Mouse (Mus musculus): ENCODE measurements around the gene Gm4969. TPM values are rescaled to one million over a fixed set of nuclear protein-coding genes. Genes with fewer than 3 reads are reported as not detected.

Gene Gm4969
- polyA plus RNA-seq, 1 experiment from 2014 or later: 2.2 TPM

- Histone ChIP-seq H3K4me3 (no peak overlapping the region), H3K27ac (no peak overlapping the region), H3K27me3 (ENCODE audit: low read depth, poor library complexity, severe bottlenecking) (peaks cover under 1% of the 10 kb centered on the region), H3K9me3 (replicated peaks) (no peaks in the 10 kb centered on the region), H3K36me3 (peaks cover 15% of the 10 kb centered on the region; the same call in 1 of the 2 replicates), H3K4me1 (peaks cover 43% of the 10 kb centered on the region)
- 53% methylated on average over 2 of the region's 2 CpGs for WGBS
- no peak for DNase-seq (ENCODE audit: low spot score)
These were observed 21.0 kb downstream of the Gm4969 start for GRCm38 (mm10) chr7:19097217-19097616.

GRCm38 (mm10) chr7:19096421-19096976 is 21.7 kb downstream of the Gm4969 start:
- peak; percentile 33 for DNase-seq (ENCODE audit: low spot score)
- H3K27ac ChIP-seq: peak overlapping the region; percentile 95
- WGBS: 53% methylated on average over 5 of the region's 5 CpGs
- peaks cover 50% of the 10 kb centered on the region for H3K4me1 ChIP-seq
- H3K36me3 ChIP-seq: peaks cover 21% of the 10 kb centered on the region
- H3K27me3 ChIP-seq (ENCODE audit: low read depth, poor library complexity, severe bottlenecking): peaks cover 8% of the 10 kb centered on the region
- no peaks in the 10 kb centered on the region for H3K9me3 ChIP-seq (replicated peaks)
- H3K4me3 ChIP-seq: peak overlapping the region; percentile 67

- peak; percentile 87 for DNase-seq (ENCODE audit: low spot score)
- H3K9me3 ChIP-seq (replicated peaks): no peaks in the 10 kb centered on the region
- WGBS: under 1% methylated on average over 19 of the region's 19 CpGs
- H3K4me1 ChIP-seq: peaks cover 54% of the 10 kb centered on the region
- peak overlapping the region; percentile 67 for H3K4me3 ChIP-seq
- H3K27ac ChIP-seq: peak overlapping the region; percentile 95
- peaks cover 28% of the 10 kb centered on the region for H3K36me3 ChIP-seq
- peaks cover 16% of the 10 kb centered on the region for H3K27me3 ChIP-seq (ENCODE audit: low read depth, poor library complexity, severe bottlenecking)
These were observed 22.4 kb downstream of the Gm4969 start for GRCm38 (mm10) chr7:19095751-19096110.

GRCm38 (mm10) chr7:19094826-19095750 is 23.1 kb downstream of the Gm4969 start:
- Histone ChIP-seq H3K4me3 (peak overlapping the region; percentile 67), H3K27me3 (ENCODE audit: low read depth, poor library complexity, severe bottlenecking) (peaks cover 22% of the 10 kb centered on the region), H3K27ac (peak overlapping the region; percentile 95), H3K4me1 (peaks cover 54% of the 10 kb centered on the region), H3K36me3 (peaks cover 35% of the 10 kb centered on the region), H3K9me3 (replicated peaks) (no peaks in the 10 kb centered on the region)
- under 1% methylated on average over 87 of the region's 87 CpGs for WGBS
- DNase-seq (ENCODE audit: low spot score): peak; percentile 80

GRCm38 (mm10) chr7:19094471-19094825 is 23.7 kb downstream of the Gm4969 start, which contains the start of gene Six5:
TSS of gene Six5 (plus strand) at chr7:19094594.
- H3K27me3 ChIP-seq (ENCODE audit: low read depth, poor library complexity, severe bottlenecking): peaks cover 24% of the 10 kb centered on the region
- DNase-seq (ENCODE audit: low spot score): no peak
- under 1% methylated on average over 34 of the region's 36 CpGs for WGBS
- no peaks in the 10 kb centered on the region for H3K9me3 ChIP-seq (replicated peaks)
- H3K36me3 ChIP-seq: peaks cover 40% of the 10 kb centered on the region
- H3K4me3 ChIP-seq: peak within 1 kb of the TSS; percentile 67
- H3K4me1 ChIP-seq: peaks cover 54% of the 10 kb centered on the region
- H3K27ac ChIP-seq: peak within 1 kb of the TSS; percentile 95

GRCm38 (mm10) chr7:19093537-19094385 is 24.4 kb downstream of the Gm4969 start:
- peaks cover 54% of the 10 kb centered on the region for H3K4me1 ChIP-seq
- H3K27me3 ChIP-seq (ENCODE audit: low read depth, poor library complexity, severe bottlenecking): peaks cover 24% of the 10 kb centered on the region
- H3K4me3 ChIP-seq: peak overlapping the region; percentile 67
- peak overlapping the region; percentile 95 for H3K27ac ChIP-seq
- DNase-seq (ENCODE audit: low spot score): peak; percentile 100
- H3K9me3 ChIP-seq (replicated peaks): no peaks in the 10 kb centered on the region
- peaks cover 45% of the 10 kb centered on the region for H3K36me3 ChIP-seq
- under 1% methylated on average over 45 of the region's 45 CpGs for WGBS

GRCm38 (mm10) chr7:19093174-19093521 is 25.0 kb downstream of the Gm4969 start:
- Histone ChIP-seq H3K36me3 (peaks cover 51% of the 10 kb centered on the region), H3K9me3 (replicated peaks) (no peaks in the 10 kb centered on the region), H3K27ac (peak overlapping the region; percentile 87), H3K4me1 (peaks cover 54% of the 10 kb centered on the region), H3K4me3 (peak overlapping the region; percentile 67), H3K27me3 (ENCODE audit: low read depth, poor library complexity, severe bottlenecking) (peaks cover 24% of the 10 kb centered on the region)
- peak; percentile 90 for DNase-seq (ENCODE audit: low spot score)
- WGBS: 2% methylated on average over 11 of the region's 15 CpGs

GRCm38 (mm10) chr7:19092381-19093173 is 25.6 kb downstream of the Gm4969 start:
- peaks cover 24% of the 10 kb centered on the region for H3K27me3 ChIP-seq (ENCODE audit: low read depth, poor library complexity, severe bottlenecking)
- H3K4me3 ChIP-seq: peak overlapping the region; percentile 67
- H3K9me3 ChIP-seq (replicated peaks): no peaks in the 10 kb centered on the region
- peaks cover 53% of the 10 kb centered on the region for H3K36me3 ChIP-seq
- peaks cover 53% of the 10 kb centered on the region for H3K4me1 ChIP-seq
- DNase-seq (ENCODE audit: low spot score): peak; percentile 85
- 4% methylated on average over 38 of the region's 38 CpGs for WGBS
- H3K27ac ChIP-seq: peak overlapping the region; percentile 87

- Histone ChIP-seq H3K36me3 (peaks cover 53% of the 10 kb centered on the region), H3K4me1 (peaks cover 46% of the 10 kb centered on the region), H3K4me3 (peak overlapping the region; percentile 67), H3K9me3 (replicated peaks) (no peaks in the 10 kb centered on the region), H3K27me3 (ENCODE audit: low read depth, poor library complexity, severe bottlenecking) (peaks cover 24% of the 10 kb centered on the region), H3K27ac (peak overlapping the region; percentile 87)
- WGBS: 26% methylated on average over 17 of the region's 17 CpGs
- no peak for DNase-seq (ENCODE audit: low spot score)
These were observed 26.3 kb downstream of the Gm4969 start for GRCm38 (mm10) chr7:19091913-19092312.

GRCm38 (mm10) chr7:19088813-19089212 is 29.4 kb downstream of the Gm4969 start:
- 40% methylated on average over 10 of the region's 10 CpGs for WGBS
- Histone ChIP-seq H3K4me1 (peaks cover 51% of the 10 kb centered on the region), H3K36me3 (peaks cover 62% of the 10 kb centered on the region), H3K4me3 (no peak overlapping the region), H3K27me3 (ENCODE audit: low read depth, poor library complexity, severe bottlenecking) (peaks cover 24% of the 10 kb centered on the region), H3K9me3 (replicated peaks) (no peaks in the 10 kb centered on the region), H3K27ac (no peak overlapping the region)
- peak; percentile 79 for DNase-seq (ENCODE audit: low spot score)

GRCm38 (mm10) chr7:19086760-19087159 is 31.4 kb downstream of the Gm4969 start:
- WGBS: 55% methylated on average over 18 of the region's 18 CpGs
- no peak for DNase-seq (ENCODE audit: low spot score)
- Histone ChIP-seq H3K27ac (no peak overlapping the region), H3K4me3 (peak overlapping the region; percentile 2; the same call in 1 of the 2 replicates), H3K27me3 (ENCODE audit: low read depth, poor library complexity, severe bottlenecking) (peaks cover 18% of the 10 kb centered on the region), H3K9me3 (replicated peaks) (no peaks in the 10 kb centered on the region), H3K36me3 (peaks cover 79% of the 10 kb centered on the region), H3K4me1 (peaks cover 52% of the 10 kb centered on the region)

- 5% methylated on average over 14 of the region's 14 CpGs for WGBS
- Histone ChIP-seq H3K9me3 (replicated peaks) (no peaks in the 10 kb centered on the region), H3K4me3 (peak overlapping the region; percentile 33), H3K27me3 (ENCODE audit: low read depth, poor library complexity, severe bottlenecking) (peaks cover 11% of the 10 kb centered on the region), H3K36me3 (peaks cover 80% of the 10 kb centered on the region), H3K4me1 (peaks cover 46% of the 10 kb centered on the region), H3K27ac (no peak overlapping the region; the same call in 1 of the 2 replicates)
- DNase-seq (ENCODE audit: low spot score): peak; percentile 70
These were observed 32.1 kb downstream of the Gm4969 start for GRCm38 (mm10) chr7:19086042-19086441.

All from limb, embryonic 10.5 days (tissue).